Mouse (Mus musculus): ENCODE data around the gene Gm12169.
"Not testable (repeated sequence)": the region's sequence is repeated elsewhere in the genome, so short reads cannot be mapped to it uniquely, and the experiment has no call there.

Gm12169 gene

DNA sequence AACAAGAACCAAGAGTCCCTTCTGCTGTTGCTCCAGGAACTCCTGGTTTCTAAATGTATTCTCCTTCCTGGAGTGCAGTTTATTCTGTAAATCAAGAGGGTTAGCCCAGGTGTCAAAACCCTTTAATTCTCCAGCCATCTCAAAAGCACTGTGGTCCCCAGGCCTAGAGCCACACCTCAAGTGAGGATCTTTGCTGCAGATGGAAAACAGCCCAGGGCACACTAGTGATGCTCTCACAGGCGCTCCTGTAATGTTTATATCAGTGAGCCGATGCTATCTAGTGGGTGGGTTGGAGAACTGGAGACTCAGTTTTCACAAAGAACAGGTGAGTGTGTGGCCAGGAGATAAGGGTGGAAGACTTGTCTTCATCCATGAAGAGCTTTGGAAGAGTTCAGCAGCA is at the start of gene Gm12169:
Gm12169 (plus strand) TSS at position 301 of the 400 bp plus-strand sequence.
- DNase-seq, result no peak

DNA sequence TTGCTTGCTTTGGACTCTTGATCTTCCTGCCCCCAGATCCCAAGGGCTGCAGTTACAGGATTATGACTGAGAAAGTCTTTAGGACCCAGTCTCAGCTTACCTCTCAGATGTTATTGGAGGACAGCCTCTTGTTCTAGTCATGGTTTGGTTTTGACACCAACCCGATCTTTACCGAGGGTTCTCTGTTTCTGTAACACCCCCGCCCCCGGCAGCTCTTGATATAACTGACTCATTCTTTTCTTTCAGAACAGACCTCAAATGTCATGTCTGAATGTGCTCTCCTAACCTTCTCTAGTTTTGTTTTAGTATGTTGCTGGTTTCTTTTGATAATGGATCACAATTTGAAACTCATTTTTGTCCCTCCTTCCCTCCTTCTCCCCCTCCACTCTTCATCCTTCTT is 49.8 kb upstream of the Gm12169 start:
- DNase-seq, result no peak

DNA sequence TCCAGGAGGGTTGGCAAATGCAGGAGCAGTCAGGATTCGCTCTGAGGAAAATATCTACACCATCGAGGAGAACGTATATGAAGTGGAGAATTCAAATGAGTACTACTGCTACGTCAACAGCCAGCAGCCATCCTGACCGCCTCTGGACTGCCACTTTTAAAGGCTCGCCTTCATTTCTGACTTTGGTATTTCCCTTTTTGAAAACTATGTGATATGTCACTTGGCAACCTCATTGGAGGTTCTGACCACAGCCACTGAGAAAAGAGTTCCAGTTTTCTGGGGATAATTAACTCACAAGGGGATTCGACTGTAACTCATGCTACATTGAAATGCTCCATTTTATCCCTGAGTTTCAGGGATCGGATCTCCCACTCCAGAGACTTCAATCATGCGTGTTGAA is 44.7 kb upstream of the Gm12169 start:
- no peak for DNase-seq

DNA sequence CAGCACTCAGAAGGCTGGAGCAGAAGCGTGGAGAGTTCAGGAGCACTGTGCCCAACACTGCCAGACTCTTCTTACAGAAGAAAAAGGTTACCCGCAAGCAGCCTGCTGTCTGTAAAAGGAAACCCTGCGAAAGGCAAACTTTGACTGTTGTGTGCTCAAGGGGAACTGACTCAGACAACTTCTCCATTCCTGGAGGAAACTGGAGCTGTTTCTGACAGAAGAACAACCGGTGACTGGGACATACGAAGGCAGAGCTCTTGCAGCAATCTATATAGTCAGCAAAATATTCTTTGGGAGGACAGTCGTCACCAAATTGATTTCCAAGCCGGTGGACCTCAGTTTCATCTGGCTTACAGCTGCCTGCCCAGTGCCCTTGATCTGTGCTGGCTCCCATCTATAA is 43.5 kb upstream of the Gm12169 start:
- DNase-seq, result no peak

DNA sequence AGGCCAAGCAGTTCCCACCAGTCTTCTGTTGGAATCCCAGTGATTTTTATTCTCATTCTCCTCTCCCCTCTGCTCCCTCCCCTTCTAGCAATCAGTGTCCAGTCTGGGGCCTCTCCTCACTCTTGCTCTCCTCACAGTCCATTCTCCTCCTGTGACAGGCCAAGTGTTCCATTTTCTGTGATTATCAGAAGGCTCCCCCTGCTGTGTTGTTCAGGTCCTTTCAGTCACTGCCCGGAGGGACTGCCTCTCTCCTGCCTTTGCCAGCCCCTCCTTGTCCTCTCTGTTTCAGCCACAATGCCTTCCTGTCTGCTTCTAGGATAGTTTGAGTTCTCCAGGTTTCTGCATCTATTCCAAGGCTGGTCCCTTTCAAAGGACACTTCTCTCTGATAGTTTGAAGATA is 35.8 kb upstream of the Gm12169 start:
- peak in 1 of 2 experiments; percentile 1 for DNase-seq

DNA sequence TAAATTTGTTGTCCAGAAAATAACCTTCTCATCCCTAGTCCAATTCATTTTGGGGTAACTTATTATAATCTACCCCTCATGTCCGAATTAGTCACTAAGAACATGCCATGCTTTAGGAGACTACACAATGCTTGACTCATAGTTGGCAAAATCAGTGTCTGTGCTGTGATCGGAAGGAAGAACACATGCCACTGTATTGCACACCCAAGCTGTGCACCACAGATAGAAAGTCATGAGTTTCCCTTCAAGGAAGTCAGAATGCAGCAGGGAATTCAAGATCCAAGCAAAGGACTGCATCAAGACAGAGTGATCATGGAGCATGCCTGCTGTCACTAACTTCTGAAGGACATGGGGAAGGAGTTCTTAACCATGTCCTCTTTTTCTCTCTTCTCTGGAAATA is 35.4 kb upstream of the Gm12169 start:
- no peak for DNase-seq

DNA sequence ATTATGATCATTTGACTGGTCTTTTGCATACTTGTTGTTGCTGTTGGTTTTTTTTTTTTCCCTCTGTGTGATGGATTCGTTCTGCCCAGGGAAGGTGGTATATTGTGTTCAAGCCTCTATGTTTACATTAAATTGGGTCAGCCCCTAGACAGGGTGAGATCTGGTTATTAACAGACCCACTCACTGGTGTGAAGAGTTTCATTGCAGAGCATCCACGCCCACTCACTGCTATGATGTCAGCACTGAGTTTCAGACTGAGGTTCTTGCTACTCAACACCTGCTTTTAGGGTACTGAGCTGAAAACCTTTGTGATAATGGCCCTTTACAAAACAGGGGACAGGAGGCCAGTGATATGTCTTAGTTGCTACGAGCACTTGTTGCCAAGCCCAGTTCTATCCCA is 16.9 kb upstream of the Gm12169 start:
- DNase-seq, result no peak

DNA sequence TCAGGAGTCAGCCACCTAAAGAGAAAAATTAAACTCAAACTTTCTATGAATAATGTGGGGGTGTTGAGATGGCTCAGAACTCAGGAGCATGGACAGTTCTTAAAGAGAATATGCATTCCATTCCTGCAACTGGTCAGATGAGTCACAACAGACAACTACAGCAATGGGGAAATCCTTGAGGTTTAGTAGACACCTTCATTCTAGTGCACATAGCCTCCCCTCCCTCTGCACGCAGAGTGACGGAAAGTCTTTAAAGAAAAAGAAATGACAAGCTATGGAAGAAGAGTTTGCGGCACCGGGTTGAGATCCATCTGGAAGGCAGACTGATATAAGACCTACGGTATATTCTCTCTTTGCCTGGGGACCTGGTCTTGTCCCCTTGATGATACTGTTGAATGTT is 14.1 kb upstream of the Gm12169 start:
- no peak for DNase-seq

DNA sequence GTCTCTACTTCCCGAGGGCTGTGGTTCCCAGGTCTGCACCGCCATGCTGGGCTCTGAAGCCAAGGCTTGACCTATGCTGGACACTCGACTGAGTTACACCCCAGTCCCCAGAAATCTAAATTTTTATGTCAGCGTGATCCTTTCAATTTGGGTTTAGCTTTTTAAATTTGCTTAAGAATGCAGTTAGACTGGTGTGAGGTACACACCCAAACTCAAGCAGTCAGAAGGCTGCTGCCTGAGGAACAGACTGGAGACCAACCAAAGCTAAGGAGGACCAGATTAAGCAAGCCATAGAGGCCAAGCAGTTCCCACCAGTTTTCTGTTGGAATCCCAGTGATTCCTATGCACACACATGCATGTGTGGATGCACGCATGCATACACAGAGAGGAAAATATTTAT is 2.7 kb upstream of the Gm12169 start:
- DNase-seq, result not testable (repeated sequence)

DNA sequence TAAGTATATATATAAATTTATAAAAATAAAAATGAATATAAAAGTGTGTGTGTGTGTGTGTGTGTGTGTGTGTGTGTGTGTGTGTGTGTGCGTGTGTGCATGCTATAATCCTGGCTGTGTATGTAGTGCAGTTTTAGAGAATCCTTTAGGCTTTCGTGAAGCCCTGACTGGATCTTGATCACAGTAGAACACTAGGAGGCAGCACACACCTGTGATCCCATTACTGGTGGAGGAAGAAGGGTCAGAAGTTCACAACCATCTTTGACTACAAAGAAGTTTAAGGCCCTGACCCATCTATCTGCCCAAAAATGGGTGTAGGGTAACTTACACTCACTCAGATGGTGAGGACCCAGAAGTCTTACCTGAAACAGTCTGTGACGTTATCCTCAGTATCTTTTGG is 1.3 kb upstream of the Gm12169 start:
- DNase-seq, result no peak

DNA sequence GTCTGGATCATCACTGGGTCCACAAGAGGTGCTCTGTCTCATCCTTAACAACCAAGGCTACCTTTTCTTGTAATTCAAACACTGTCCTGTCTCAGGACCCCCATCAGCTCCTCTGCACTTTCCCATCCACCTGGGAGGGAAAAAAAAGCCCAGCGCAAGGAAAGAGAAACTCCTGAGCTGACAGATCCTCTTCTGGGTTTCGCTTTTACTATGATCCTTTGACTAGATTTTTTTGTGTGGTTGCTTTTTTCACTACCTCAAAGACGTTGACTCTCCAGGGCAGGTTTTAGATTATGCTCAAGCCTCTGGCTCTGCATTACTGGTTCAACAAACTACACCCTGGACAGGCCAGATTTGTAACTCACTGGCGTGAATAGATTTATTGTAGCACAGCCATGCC is 6.1 kb downstream of the Gm12169 start:
- no peak for DNase-seq

DNA sequence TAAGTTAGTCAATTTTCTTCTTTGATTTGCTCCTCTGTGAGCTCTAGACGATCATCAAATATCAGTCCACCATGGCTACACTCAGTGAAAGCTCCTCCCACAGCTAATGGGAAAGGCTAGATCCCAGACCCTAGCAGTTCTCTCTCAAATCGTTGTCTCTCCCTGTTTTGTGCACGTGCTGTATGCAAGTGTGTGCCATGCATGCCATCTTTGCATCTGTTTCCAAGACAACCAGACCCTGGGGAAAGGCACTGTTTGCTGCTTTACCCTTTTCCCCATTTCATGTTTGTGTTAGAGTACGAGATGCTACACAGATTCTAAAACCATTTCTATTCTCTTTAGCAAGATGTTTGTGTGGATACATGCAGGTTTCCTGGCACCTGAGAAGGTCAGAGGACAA is 13.0 kb downstream of the Gm12169 start:
- DNase-seq, result no peak

DNA sequence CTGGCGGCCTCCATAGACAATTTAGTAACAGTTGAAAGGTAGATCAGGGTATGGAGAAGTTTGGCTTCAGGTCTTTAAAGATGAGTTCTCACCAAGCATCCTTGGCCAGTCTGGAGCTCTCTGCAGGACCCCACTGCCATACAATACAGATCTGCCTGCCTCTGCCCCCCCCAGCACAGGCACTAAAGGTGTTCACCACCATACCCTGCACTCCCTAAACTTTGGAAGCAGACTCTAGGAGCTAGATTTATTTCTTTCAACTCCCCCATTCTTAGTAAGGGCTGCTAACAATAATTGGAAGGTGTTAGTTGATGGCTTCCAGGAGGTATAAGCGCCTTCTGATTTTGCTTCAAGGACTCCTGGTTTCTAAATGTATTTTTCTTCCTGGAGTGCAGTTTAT is 19.5 kb downstream of the Gm12169 start:
- no peak for DNase-seq

DNA sequence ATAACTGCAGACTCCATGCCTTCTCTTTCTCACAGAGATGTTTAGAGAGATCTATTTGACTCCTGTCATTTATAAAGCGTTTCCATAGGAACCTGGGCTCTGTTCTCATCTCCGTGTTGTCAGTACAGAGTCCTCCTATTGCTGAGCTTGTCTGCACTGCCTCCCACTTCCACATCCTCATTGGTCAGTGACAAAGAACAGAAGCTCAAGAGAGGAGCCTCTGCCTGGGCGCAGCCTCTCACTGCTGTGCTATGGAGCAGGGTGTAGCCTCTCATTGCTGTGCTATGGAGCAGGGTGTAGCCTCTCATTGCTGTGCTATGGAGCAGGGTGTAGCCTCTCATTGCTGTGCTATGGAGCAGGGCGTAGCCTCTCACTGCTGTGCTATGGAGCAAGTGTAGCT is 25.7 kb downstream of the Gm12169 start:
- no peak for DNase-seq

DNA sequence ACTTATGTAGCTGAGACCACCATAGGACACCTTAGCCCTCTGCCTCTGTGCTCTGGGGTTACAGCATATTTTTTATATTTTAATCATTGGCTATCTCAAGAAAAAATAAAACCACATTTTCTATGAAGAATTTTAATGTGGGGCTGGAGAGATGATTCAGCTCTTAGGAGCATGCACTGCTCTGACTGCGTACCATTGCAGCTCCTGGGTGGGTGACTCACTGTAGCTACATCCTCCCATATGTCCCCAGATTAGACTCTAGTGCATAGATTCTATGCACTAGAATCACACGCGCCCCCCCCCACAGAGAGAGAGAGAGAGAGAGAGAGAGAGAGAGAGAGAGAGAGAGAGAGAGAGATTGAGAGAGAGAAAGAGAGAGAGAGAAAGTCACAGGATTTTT is 28.7 kb downstream of the Gm12169 start:
- no peak for DNase-seq

DNA sequence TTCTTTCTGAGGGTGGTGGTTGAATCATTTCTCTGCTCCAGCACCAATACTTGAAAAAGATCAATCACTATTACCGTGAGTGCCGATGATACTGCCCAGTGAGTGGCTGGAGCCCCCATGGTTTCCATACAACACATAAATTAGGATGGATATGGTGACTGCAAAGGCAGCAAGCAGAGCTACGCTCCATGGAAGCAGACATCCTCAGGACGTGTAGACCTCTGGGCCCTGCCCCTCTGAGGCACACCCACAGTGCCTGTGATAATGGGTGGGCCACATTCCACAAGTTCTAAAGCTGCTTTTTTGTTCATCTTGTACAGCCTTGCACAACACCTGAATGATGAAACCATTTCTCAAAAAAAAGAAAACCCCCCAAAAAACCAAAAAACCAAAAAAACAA is 37.1 kb downstream of the Gm12169 start:
- no peak for DNase-seq

DNA sequence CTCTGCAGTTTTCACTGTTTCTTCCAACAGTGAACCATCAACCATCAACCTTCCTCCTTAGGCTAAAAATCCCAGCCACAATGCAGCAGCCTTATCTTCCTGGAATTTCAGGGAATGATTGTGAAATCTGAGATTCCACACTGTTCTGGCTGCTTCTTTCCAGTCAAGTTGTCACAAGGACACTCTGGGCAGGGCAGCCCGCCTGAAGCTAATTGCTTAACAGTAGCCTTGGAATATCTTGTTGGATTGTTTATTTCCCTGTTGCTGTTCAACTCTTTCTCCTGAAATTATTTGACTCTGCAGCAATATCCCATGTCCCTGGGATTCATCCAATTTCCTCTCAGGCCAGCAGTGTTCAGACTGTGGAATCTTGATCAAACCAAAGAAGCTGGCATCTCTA is 40.7 kb downstream of the Gm12169 start:
- DNase-seq, result no peak

DNA sequence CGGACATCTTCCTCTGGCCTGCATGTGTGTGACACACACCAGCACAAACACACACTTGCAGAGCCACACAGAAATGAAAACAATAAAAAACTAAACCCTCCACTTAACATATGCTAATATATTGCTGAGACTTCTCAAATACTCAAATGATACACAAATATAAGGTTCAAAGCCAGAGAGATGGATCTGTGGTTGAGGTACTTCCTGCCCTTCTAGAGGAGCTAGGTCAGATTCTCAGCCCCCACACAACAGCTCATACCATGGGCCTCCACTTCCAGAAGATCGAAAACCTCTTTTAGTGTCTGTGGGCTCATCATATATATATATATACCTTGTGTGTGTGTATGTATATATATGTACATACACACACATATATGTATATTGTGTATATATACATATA is 42.0 kb downstream of the Gm12169 start:
- no peak for DNase-seq

DNA sequence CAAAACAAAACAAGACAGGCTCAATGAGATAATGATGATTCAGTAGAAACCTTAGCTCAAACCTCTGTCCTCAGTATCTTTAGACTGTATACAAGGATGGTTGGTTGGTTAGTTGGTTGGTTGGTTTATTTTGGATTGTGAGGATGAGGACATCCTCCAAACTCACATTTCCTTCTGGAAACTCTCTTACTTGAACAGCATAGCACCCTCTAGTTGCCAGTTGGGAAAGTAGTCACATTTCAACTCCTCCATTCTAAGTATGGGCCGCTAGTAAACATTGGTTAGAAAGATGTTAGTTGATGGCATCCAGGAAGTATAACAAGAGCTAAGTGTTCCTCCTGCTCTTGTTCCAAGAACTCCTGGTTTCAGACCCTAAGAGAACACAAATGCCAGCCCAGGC is 45.1 kb downstream of the Gm12169 start:
- DNase-seq, result no peak

DNA sequence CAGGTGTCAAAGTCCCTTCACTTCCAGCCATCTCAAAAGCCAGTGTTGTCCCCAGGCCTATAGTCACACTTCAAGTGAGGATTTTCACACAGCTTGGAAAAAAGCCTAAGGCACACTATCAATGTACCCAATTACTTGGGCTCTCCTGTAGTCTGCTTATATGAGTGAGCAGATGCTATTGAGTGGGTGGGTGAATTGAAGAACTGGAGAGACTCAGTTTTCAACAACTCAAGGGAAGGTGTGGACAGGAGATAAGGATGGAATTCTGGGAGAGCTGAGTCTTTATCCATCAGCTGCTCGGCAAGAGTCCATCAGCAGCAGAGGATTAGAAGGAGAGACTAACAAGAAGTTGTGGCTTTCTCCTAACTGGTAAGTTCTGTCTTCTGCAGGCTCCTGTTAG is 47.3 kb downstream of the Gm12169 start, which contains the start of gene BC053393:
BC053393 (plus strand) TSS at position 210 of the 400 bp plus-strand sequence.
- DNase-seq, result no peak

DNA sequence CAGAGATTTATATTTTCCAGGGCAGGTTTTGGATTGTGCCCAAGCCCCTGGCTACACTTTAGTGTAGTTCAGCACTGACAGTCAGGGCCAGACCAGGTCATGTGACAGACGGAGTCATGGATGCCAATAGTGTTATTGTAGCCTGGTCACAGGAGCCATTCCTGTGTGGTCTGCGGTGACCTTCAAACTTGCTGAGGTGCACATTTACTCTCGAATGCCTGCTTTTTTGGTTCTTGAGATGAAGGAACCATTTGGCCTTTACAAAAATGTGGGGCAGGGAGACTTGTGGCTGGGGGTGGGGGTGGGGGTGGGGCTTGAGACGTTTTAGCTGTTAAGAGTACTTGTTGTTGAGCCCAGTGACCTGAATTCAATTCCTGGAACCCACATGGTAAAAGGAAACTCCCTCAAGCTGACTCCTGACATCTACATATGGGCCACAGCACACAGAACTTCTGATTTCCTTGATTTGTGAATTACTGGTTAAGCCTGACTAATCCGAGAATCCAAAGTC is 54.8 kb downstream of the Gm12169 start:
- no peak for DNase-seq

DNA sequence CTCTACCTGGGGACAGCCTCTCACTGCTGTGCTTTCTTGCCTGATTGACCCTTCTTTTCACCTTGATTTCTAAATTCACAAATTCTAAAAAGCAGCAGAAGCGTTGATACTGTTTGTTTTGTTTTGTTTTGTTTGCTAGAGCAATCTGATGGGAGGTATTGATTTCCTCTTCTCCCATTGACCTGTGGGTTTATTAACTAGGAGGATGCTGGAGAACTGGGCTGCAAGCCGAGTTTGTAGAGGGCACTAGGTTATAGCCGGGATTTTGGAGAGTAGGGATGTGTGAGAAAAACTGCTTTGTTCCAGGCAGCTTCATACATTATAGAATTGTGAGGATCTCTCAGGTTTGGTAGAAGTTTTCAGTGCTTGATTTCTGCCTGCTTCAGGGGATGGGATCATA is 56.4 kb downstream of the Gm12169 start:
- no peak for DNase-seq

DNA sequence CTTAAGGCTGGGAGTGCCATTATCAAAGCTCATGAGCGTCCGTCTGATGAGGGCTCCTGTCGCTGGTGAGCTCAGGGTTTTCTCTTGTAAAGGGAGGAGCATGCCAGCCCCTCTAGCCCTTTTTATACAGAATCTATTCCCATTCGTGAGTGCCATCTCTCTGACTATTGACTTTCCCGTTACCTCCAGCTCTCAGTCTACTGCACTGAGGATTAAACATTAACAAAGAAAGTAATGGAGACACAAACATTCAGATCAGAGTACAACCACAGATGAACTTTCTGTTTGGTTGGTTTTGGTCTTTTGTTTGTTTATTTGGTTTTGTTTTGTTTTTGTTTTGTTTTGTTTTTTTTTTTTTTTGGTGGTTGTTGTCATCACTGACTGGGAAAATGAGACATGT is 58.7 kb downstream of the Gm12169 start:
- no peak for DNase-seq
